Mouse (Mus musculus) cerebellum, postnatal 14 days (tissue): ENCODE measurements around the gene Oaf.

Experiments
- DNase-seq, 2 experiments: peaks; one replicate each; pipeline ENCODE4 v3.0.0; 2021; ENCODE audit warnings: mixed read lengths in 2 of 2

Gene Oaf

GRCm38 (mm10) chr9:43239712-43240593 lies at the start of gene Oaf:
Gene Oaf, minus strand, starts transcription at chr9:43239911.
- peak; percentile 31 to 46 for DNase-seq

- DNase-seq = peak; percentile 85 to 89
These were observed 47.2 kb upstream of the Oaf start for GRCm38 (mm10) chr9:43286870-43287269.

DNA sequence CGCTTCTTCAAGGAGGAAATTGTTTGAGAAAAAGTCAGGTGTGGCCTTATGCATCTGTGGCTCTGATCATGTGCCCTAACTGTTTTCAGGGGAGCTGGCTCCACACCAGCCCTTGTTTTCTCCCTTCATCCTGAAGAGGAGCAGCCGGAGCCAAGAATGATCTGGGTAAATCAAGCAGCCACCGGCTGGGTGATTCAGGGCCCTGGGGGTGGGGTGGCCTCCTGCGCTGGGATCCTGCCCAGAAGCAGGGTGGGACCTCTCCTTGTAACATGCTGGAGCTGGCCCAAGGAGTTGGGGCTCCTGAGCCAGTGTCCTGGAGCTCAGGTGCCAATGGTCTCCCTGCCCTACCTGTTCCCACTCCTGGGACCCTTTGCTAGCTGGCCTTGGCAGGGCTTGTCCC lies 45.6 kb upstream of the Oaf start:
- peak in 1 of 2 experiments; percentile 15 for DNase-seq

DNA sequence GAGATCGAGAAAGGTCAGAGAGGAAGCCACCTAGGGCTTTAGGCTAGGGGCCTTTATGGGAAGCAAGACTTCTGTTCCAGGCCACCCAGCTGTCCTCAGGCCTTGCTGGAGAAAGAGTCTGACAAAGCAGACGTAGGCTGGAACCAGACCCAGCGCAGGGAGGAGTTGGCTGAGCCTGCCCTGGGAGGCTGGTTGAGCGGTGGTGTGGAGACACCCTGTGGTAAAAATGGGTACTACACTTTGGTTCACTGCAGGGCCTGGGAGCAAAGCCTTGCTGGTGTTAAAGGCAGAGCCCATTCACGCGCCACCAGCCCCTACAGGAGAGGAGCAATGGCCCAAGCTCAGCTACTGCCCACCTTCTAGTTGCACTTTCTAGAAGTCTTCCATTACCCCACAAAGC lies 44.6 kb upstream of the Oaf start:
- peak; percentile 90 to 92 for DNase-seq

DNA sequence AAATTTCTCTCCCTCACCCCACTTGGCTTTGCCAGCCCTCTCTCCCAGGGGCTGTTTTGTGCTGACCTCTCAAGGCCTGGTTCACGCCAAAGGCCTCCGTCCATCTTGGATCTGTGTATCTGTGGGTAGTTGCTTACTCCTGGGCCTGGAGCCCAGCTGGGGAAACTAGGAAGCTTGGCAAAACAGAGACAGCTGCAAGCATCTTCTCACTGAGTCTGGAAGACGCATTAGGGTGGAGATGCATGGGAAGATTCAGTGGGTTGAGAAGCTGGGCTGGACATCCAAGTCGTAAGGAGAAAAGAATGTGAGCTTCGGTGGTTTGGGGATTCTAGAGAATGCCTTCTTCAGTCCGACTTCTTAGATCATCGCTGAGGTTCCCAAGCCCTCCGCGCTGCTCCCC lies 34.0 kb upstream of the Oaf start:
- DNase-seq = no peak

GRCm38 (mm10) chr9:43271761-43272518 lies 32.2 kb upstream of the Oaf start:
- no peak for DNase-seq

DNA sequence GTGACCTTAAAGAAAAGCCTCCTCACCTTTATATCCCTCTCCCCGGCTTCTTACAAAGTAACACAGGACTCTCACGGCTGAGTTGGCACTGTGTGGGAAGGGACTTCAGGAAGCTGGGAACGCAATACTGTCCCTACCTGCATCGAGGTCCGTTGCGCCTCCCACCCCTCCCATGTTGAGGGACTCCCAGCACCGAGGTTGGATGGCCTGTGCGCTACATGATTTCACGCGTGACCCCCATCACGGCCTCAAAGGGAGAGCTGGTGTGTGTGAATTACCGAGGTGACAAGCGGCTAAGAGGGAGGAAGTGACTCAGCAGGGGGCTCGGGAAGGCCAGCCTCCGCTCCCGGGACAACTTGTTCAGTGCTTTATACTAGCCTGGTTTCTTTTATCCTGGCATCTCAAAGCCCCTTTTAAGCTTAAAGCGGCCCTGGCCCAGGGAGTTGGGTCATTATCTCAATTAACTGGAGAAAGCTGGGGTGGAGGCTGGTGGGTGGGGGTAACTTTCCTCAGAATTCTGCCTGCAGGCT lies 31.1 kb upstream of the Oaf start:
- peak in 1 of 2 experiments; percentile 38 for DNase-seq

GRCm38 (mm10) chr9:43269166-43269565 lies 29.5 kb upstream of the Oaf start:
- no peak for DNase-seq

- no peak for DNase-seq
These were observed 27.6 kb upstream of the Oaf start for GRCm38 (mm10) chr9:43267357-43267756.

DNA sequence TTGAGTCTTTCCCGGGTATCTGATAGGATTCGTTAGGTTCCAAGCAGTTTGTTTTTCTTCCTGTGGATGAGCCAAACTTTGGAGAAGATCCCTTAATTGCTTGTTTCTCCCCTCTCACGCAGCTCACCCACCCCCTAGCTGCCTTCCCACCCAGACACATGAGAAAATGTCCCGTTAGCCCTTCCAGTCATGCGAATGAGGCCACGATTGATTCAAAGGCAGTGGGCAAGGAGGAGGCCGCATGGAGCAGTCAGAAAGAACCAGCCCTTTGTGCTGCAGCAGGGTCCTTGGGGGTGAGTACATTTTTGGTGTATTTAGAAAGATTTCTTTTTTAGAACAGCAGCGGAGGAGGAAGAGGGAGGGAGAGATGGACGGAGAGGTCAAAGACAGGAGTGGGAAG lies 25.5 kb upstream of the Oaf start:
- no peak for DNase-seq

GRCm38 (mm10) chr9:43263946-43264451 lies 24.3 kb upstream of the Oaf start:
- DNase-seq = no peak

- DNase-seq = no peak
These were observed 23.3 kb upstream of the Oaf start for GRCm38 (mm10) chr9:43262811-43263550.

DNA sequence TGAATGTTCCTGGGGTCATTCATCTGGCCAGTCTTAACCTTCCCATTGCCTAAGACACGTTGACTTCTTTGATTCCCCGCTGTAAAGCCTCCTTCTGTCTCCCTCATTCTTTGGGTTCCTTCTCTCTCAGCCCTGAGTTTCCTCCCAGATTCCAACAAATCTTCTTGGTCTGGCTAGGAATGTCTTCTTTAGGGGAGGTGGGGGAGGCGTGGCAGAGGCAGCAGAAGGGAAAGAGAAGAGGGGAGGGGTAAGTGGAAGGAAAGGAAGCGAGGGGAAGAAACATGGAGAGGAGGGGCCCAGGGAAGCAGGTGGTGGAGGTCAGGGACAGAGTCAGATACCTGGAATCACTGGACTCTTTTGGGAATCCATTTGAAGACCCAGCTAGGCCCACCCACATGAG lies 22.7 kb upstream of the Oaf start:
- no peak for DNase-seq

DNA sequence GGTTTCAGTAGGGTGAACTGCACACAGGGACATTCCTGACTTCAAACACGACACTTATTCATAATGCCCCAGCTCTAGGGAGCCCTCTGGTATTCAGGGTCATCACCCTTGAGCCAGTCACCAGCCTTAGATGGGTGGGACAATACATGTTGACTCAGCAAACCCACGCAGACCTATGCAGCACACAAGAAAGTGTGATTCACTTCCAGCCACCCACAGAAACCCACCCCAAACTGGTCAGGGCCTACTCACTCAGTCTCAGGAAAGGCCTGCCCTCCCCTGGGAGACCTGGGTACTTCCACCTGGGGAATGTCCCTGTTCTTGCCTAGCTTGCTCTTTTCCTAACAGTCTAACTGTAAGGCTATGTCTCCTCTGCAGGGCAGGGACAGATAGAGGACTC lies 22.2 kb upstream of the Oaf start:
- no peak for DNase-seq

- DNase-seq = no peak
These were observed 21.6 kb upstream of the Oaf start for GRCm38 (mm10) chr9:43261124-43261907.

DNA sequence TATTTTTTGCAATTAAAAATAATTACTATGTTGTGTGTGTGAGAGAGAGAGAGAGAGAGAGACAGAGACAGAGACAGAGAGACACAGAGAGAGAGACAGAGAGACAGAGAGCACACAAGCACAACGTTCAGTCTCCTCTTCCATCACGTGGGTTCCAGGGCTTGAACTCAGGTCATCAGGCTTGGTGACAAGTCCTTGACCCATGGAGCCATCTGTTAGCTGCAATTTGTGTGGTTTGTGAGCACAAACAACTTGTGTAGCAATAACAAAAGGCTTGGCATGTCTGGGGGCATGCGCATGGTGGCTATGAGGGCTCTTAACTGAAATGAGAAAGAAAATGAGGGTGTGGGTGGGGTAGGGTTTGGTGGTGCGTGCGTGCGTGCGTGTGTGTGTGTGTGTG lies 20.9 kb upstream of the Oaf start:
- no peak for DNase-seq

DNA sequence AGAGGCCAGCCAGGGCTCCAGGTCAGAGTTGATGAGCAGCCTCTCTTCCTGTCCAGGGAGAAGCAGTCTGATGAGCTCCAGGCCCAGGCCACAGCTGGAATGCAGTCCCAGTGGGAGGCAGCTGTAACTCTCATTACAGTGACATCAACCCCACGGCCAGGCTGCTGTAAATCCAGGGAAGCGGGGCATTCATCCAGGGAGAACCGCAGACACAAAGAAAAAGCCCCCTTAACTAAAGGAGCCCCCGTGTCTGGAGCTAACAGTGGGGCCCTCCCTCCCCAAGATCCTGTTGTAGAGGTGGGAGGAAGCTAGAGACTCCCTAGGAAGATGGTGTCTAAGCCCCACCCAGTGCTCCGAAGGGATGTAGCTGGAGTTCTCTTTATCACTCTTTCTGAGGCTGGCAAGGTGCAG lies 13.6 kb upstream of the Oaf start:
- no peak for DNase-seq

GRCm38 (mm10) chr9:43252790-43253189 lies 13.1 kb upstream of the Oaf start:
- no peak for DNase-seq

GRCm38 (mm10) chr9:43251786-43252185 lies 12.1 kb upstream of the Oaf start:
- DNase-seq = no peak

DNA sequence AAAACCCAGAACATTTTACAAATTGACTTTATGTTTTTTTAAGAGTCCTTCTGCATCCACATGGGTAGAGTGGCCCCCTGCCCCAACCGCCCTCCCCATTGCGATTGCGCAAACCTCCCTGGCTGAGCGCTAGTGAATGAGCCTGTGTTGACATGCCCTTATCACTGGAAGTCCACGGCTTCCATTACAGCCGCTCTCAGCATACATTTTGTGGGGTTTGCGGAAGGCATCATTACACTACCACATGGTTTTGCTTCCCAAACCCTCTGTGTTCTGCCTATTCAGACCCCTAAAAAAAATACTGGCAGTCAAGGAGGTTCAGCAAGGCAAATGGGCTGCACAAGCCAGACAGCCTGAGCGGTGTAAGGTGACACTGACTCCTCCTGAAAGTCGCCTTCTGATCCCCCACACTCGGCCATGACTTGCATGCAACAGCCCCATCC lies 7.0 kb upstream of the Oaf start:
- no peak for DNase-seq

DNA sequence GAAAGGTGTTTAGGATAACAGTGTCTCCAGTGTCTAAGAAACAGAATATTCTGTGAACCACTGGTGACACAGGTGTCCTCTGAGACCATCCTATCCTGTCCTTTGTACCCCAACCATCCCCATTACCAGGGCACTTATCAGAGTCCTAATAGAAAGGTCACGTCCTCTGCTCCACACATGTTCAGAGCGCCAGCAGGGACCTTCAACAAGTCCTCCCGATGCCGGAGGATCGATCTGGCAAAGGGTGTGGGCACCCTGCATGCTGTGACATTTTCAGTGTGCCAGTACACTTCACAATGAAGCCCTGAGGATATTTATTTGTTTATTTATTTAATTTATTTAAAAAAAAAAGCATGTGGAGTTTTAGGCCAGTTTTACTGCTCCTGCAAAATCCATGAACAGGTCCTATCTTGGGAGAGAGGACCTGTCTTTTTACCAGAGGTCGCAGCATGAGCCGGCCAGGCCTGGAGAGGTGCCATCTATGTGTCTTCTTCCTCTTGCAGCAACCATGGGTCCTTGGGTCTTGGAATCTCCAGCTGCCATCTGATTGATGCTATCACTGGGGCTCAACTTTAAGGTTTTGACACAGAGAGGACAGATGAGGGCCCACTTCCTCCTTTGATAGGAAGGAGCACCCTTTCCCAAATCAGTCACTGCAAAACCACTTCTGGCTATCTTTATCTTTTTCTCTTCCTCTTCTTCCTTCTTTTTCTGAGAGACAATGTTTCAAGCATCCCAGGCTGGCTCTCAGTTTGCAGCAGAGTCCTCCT lies 6.3 kb upstream of the Oaf start:
- DNase-seq = no peak
